Mouse (Mus musculus): ENCODE measurements around the gene Plk2.

Gene Plk2

DNA sequence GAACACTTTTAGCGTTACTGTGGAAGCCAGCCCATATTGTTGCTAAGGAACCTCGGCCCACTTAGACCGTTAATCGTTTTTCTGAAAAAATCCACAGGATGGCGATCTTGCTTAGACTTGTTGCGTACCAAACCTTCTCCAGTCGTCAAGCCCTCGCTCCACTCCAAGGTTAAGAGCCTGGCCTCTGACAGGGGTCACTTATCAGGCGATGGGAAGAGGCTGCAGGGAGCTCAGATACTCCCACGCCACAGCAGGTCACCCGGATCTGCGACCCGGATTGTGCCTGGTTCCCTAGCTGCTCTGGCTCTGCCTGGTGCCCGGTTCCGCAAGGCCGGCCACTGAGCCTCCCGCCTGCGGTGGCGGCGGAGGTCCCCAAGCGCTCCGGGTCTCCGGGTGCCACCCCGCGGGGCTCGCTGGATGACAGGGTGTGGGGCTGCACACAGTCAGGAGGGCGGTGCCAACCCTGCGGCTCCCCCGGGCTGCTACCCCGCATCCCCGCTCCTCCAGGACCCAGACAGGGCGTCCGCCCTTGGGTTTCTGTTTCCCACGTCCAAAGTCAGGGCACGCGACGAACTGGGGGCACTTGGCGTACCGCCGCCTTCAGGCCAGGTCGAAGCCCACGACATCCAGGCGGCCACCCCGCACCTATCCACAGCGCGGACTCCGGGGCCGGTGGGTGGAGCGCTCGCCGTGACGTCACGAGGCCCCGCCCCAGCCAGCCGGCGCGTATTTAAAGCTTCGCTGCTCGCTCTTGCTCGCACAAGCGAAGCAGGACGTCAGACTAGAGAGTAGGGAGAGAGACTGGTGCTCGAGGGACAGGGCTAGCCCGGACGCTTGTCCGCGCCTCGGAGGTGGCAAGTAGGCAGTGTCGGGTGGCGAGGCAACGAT lies at the start of gene Plk2:
Gene Plk2 (plus strand): TSS at position 756 of the 888 bp plus-strand sequence.
- in situ Hi-C loops (cut with MboI, MseI): loop anchor here (5.0 to 25.0 kb wide), 6 partner anchors 578 to 1540 kb away; no protein-coding TSS in a partner anchor

DNA sequence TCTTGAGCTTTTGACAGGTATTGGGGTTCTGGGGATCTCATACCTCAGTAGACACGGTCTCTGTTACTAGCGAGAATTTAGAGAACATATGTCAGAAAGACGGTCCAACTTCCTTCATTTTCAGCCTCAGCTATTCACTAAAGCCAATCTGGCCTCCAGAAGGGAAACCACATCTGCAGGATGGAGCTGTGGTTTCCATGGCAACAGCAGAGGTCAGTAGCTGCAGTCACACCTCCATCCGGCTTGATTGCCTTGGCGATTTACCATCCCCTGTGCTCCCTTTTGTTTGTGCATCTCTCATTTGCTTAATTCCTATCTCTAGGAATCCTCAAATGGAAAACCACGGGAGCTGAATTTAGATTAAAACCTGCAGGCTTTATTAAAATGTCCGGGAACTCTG lies 48.1 kb upstream of the Plk2 start:
- in situ Hi-C loops (cut with MboI, MseI): no loop called here

DNA sequence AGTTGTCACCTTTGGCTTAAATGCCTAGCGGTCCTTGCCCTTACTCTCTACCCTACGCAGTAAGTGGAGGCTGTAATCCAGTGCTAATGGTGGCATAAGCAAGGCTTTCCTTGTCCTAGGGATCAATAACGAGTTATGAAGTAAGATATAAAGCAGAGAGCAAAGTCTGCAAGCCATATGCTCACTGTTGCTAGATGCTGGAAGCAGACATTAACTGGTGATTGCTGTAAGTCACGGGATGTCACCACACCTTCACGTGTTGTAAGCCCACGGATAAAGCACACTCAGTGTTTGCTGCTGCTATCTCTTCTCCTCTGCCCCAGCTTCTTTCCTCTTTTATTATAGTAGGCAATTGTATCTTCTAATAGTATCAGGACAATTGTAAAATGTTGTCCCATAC lies 43.8 kb upstream of the Plk2 start:
- in situ Hi-C loops (cut with MboI, MseI): no loop called here

DNA sequence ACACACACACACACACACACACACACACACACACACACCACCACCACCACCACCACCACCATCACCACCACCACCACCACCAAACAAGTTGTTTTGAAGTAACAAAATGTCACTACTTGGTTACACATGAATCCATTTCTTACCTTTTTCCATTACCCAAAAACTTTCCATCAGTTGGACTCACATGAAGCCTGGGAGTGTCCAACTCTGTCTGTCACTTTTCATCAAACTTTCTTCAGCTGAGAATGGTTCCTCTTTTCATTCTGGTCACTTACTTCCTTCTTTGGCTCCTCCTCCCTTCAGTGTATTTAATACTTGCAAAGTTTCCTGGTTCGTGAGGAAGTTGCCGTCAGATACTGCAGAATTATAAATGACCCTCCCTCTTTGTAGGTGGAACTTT lies 37.9 kb upstream of the Plk2 start, which contains the start of gene Gapt:
Gene Gapt (minus strand): TSS at position 259 of the 400 bp plus-strand sequence.
- in situ Hi-C loops (cut with MboI, MseI): no loop called here

DNA sequence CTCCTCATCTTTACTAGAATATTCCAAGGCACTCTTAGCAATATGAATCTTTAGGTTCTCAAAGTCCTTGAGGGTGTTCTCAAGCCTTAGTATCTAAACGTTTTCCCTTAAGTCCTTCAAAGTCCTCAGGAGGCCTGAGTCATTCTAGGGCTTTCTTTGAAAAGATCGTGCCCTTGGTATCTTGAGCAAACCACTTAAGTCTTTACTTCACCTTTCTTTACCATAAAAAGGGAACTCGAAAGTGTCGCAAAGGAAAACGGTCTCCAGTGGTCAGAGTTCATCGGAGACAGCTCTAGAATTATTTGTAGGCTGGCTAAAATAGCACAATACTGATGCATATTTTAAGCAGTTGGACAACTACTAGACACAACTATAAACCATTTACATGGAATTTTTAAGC lies 31.1 kb upstream of the Plk2 start:
- in situ Hi-C loops (cut with MboI, MseI): no loop called here

DNA sequence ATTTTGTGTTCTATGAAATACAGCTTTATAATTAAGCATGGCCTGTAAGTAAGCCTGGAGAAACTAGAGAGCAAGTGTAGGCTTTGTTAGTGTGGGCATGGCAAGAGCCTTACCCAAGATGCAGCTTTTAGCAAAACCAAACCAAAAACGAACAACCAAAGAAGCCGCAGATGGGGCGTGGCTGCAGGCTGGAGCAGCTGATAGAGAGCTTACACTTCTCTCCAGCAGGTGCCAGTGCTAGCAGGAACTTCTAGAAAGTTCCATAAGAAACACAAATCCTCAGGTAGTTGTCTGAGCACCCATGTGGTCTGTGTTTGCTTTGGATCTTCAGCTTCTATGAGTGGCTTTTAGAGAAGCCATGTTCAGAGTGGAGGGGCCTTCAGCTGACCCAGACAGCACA lies 28.4 kb upstream of the Plk2 start:
- in situ Hi-C loops (cut with MboI, MseI): loop anchor here (5.0 kb wide), 1 partner anchor 304 kb away; no protein-coding TSS in a partner anchor

DNA sequence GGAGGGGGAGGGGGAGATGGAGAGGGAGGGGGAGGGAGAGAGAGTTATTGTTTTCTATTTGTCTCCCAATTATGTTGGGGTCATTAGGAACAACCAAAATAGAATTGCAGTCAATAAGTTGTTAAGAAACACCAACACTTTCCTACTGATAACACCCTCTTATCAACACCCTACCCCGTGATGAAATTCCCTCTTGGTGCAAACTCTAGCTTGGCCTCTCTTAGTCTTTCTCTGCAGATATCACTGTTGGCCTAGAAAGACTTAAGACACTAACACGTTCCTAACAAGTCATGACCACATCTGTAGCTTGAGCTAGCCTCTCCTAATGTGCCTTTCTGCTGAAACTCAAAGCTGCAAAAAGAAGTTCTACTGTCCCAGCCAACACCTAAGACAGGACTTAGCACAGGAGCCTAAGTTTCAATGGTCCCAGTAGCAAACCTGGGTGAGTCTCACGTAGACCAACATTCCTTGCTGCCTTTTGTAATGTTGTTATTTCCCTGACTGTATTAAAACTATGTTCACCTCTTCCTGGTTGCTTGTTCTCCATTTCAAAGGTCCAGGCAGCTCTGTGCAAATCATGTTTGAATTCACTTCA lies 26.8 kb upstream of the Plk2 start:
- in situ Hi-C loops (cut with MboI, MseI): loop anchor here (5.0 kb wide), 1 partner anchor 306 kb away; no protein-coding TSS in a partner anchor

DNA sequence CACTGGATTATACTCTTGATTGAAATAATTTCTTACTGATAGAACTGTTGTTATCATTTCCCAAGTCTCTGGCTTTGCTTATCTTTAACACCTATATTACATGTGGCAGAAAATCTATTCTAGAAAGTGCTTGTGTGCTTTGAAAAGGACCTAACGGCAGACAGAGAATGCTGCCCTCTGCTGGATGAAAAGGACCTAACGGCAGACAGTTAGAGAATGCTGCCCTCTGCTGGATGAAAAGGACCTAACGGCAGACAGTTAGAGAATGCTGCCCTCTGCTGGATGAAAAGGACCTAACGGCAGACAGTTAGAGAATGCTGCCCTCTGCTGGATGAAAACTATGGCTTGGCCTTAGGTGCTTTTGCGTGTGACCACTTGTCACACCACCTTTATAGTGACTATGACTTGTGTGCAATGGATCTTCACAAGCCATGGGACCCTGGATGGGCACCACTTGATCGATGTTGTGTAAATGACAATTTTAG lies 26.2 kb upstream of the Plk2 start:
- in situ Hi-C loops (cut with MboI, MseI): loop anchor here (5.0 kb wide), 1 partner anchor 306 kb away; no protein-coding TSS in a partner anchor

DNA sequence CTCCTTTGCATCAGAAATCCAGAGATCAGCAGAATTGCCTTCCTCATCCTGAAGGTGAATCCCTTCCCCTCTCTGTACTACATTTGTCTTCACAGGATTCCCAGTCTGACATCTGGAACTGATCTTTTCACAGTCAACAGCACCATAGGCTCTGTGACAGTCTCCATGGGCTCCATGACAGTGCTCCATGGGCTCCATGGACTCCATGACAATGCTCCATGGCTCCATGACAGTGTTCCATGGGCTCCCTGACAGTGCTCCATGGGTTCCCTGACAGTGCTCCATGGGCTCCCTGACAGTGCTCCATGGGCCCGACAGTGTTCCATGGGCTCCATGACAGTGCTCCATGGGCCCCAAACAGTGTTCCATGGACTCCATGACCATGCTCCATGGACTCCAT lies 25.2 kb upstream of the Plk2 start:
- in situ Hi-C loops (cut with MboI, MseI): loop anchor here (5.0 kb wide), 1 partner anchor 307 kb away; no protein-coding TSS in a partner anchor

DNA sequence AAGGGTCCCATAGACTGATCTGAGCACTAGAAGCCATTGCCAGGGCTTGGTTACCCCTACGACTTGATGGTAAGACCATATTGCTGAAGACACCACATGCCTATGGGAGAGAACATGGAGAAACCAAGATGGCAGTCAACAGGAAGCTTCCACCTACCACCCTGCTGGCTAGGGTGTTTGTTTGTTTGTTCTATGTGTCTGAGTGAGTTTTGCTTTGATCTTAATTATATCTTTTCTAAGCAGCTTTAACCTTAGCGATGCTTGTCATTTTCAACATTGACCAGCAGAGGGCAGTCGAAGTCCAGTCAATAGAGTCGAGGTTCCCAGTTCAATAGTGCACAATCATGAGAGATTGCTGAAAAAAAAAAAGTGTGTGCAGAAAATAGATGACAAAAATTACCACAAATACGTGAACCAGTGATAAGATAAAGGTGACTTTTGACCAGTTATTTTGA lies 12.4 kb upstream of the Plk2 start:
- in situ Hi-C loops (cut with MboI, MseI): loop anchor here (25.0 kb wide), 1 partner anchor 1355 kb away; no protein-coding TSS in a partner anchor

DNA sequence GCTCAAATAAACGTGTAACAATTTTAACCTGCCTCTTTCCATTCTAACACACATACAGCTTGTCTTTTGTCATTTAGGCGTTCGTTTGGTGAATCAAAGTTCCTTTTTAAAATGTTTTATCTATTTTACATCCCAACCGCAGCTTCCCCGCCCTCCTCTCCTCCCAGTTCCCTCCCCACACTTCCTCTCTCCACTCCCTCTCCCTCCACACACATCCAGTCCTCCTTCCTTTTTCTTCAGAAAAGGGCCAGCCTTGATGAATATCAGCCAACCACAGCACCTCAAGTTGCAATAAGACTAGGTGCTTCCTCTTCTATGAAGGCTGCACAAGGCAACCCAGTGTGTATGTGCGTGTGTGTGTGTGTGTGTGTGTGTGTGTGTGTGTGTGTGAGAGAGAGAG lies 10.3 kb upstream of the Plk2 start:
- in situ Hi-C loops (cut with MboI, MseI): loop anchor here (25.0 kb wide), 1 partner anchor 1353 kb away; no protein-coding TSS in a partner anchor

DNA sequence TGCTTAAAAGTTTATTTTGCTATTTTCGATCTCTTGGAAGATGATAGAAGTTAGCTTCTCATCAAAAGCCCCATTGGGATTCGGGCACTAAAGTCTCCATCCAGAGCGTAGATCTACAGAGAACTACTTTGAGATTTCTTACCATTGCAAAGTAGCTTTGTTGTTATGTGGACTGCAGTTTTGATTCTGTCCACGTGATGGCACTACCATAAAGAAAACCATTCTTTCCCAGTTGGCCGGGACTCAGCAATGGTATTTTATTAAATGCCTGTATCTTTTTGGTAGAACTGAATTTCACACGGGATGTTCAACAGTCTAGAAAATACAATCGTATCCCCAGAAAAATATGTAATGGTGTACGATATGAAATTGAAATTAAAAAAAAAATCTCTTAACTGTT lies 2.6 kb upstream of the Plk2 start:
- in situ Hi-C loops (cut with MboI, MseI): loop anchor here (5.0 to 25.0 kb wide), 5 partner anchors 845 to 1543 kb away; no protein-coding TSS in a partner anchor

DNA sequence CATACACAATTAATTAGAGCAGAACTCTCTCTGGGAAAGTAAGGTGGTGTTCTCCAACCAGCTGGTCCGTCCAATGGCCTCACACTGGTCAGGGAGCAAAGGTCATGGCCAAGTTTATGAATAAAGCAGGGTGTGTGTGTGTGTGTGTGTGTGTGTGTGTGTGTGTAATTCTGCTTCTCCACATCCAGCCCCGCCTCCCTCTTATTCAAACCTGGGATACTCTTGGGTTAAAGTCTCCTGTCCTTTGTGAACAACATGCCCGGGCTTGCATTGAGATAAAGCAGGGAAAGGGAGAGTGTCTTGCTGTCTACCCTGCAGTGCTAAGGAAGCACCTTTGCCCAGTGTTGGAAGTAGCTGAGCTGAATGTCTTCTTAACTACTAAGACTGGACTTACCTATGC lies 2.2 kb upstream of the Plk2 start:
- in situ Hi-C loops (cut with MboI, MseI): loop anchor here (5.0 to 25.0 kb wide), 5 partner anchors 845 to 1542 kb away; no protein-coding TSS in a partner anchor

DNA sequence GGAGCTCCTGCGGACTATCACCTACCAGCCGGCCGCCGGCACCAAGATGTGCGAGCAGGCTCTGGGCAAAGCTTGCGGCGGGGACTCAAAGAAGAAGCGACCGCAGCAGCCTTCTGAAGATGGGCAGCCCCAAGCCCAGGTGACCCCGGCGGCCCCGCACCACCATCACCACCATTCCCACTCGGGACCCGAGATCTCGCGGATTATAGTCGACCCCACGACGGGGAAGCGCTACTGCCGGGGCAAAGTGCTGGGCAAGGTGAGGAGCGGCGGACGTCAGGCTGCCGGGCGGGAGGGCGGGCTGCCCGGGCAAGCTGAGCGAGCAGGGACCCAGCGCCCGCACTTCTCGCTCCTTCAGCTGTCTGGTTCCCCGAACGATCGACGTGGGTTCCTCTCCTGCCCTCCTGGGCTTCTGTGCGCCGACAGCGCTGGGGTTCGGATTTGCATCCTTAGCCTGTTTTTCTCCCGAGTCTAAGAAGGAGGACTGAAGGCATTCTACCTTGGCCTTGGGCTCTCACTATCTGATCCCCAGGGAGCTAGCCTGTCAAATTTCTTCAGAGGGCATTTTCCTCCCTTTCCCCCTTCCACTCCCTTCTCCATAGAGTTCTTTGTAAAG lies 441 bp downstream of the Plk2 start:
- in situ Hi-C loops (cut with MboI, MseI): loop anchor here (5.0 to 25.0 kb wide), 4 partner anchors 577 to 1540 kb away; no protein-coding TSS in a partner anchor

DNA sequence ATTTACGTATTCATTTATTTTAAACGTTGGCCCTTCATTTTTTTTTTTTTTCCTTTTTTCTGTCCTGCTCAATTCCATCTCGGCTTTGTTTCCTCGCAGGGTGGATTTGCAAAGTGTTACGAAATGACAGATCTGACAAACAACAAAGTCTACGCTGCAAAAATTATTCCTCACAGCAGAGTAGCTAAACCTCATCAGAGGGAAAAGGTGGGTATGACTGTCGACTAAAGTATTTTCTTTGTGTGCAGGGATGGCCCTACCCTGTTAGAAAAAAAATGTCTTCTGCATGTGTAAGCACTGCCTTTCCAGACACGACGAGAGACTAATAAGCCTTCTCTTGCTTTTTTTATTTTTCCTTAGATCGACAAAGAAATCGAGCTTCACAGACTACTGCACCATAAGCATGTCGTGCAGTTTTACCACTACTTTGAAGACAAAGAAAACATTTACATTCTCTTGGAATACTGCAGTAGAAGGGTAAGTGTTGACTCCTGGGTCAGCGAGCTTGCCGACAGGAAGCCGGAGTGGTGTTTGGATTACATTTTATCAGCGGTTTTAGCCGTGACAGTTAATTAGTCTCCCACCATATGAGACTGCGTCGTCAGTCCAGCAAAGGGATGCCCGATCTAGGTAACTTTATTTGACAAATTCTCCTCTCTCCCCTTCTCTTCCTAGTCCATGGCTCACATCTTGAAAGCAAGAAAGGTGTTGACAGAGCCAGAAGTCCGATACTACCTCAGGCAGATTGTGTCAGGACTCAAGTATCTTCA lies 1.3 kb downstream of the Plk2 start:
- in situ Hi-C loops (cut with MboI, MseI): loop anchor here (5.0 to 25.0 kb wide), 4 partner anchors 576 to 1539 kb away; no protein-coding TSS in a partner anchor

DNA sequence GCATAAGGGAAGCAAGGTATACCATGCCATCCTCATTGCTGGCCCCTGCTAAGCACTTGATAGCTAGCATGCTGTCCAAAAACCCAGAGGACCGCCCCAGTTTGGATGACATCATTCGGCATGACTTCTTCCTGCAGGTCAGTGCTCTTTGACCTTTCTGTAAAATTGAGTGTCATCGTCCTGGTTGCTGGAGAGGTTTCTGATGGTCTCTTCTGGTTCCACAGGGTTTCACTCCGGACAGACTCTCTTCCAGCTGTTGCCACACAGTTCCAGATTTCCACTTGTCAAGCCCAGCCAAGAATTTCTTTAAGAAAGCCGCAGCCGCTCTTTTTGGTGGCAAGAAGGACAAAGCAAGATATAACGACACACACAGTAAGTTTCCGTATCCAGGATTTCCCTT lies 2.9 kb downstream of the Plk2 start:
- in situ Hi-C loops (cut with MboI, MseI): loop anchor here (5.0 to 25.0 kb wide), 4 partner anchors 575 to 1537 kb away; no protein-coding TSS in a partner anchor

DNA sequence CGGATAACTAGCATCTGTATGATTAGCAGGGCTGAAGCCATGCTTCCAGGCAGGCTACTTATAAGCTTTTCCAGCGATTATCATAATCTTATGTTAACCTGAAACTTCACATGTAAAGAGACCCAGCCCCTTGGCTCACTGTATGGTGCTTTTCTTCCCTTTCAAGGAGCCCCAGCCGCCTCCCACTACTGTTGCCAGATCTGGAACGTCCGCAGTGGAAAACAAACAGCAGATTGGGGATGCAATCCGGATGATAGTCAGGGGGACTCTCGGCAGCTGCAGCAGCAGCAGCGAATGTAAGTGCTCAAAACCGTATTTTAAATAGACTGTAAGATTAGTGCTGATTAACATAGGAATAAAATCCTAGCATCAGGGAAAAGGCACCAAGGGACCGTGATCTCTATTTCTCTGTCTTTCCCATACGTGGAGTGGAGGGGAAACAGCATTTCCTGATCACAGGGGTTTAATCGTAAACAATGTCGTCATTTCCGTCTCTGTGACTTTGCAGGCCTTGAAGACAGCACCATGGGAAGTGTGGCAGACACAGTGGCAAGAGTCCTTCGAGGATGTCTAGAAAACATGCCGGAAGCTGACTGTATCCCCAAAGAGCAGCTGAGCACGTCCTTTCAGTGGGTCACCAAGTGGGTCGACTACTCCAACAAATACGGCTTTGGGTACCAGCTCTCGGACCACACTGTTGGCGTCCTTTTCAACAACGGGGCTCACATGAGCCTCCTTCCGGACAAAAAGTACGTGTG lies 3.8 kb downstream of the Plk2 start:
- in situ Hi-C loops (cut with MboI, MseI): loop anchor here (5.0 to 25.0 kb wide), 4 partner anchors 574 to 1536 kb away; no protein-coding TSS in a partner anchor

DNA sequence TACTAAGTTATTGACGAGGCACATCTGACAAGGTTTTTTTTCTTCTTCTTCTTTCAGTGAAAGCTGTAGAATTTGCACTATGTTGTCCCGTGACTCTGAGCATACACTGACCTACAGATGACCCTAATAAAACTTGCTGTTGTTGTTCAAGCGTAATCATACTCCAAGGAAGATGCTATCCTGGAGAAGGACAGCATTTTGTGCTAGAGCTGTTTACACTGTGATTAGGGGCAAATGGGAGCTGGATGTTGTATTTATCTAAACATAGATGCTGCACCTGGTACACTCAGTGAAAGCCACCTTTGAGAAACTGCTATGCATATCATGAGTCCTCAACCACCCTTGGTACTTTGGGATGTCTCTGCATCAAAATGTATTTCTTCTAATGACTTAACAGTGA lies 6.6 kb downstream of the Plk2 start:
- in situ Hi-C loops (cut with MboI, MseI): no loop called here

DNA sequence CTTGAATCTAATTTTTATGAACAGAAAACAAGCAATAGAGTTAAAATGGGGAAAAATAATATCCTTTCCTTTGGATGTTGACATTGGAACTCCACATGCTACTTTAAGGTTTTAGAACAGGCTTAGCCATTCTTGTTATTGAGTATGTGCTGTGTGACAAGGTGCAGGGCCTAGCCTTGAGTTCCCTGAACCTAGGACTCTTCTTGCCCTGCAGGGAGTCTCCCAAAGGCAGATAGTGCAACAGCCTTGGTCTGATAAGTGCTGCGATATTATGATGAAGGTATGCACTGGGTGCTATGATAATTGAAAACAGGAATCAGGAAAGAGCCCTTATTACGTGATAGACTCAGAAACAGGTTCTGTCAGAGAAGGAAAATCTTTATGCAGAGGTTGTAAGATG lies 7.0 kb downstream of the Plk2 start:
- in situ Hi-C loops (cut with MboI, MseI): no loop called here

DNA sequence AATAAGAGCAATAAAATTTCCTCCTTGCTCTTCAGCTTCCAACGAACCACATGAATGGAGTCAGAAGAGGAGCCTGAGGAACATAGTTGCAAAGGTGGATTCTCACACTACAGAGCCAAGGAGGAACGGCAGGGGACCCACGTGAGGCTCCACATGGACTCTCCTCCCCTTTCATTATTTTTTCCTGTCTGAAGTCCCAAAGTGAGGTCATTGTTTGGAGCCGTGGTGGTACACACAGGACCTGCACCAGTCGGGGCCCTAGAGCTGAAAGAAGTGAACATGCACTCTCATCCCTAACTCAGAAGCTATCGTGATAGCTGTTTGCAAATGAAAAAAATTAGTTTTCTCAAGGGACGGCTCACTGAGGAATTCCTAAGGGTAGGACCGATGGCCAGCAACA lies 9.2 kb downstream of the Plk2 start:
- in situ Hi-C loops (cut with MboI, MseI): no loop called here

Measured in T-helper 1 cell (primary cell).